Mouse (Mus musculus) ES-E14 (cell line): ENCODE measurements around the gene Rpl23. TPM values are rescaled to one million over a fixed set of nuclear protein-coding genes. Genes with fewer than 3 reads are reported as not detected.

Experiments
- DNase-seq: peaks from one replicate; pipeline ENCODE4 v3.0.0-alpha.2; 2013; ENCODE audit warnings: low read depth, low spot score
- H3K27ac ChIP-seq: 2 replicates; pipeline ENCODE4 v1.5.1; 2012; ENCODE audit warnings: low read depth, mild to moderate bottlenecking, low read length, moderate library complexity, mixed read lengths; ENCODE audit not compliant: poor library complexity, insufficient read depth, severe bottlenecking
- H3K36me3 ChIP-seq: 2 replicates; pipeline ENCODE4 v1.6.1; 2012; ENCODE audit warnings: mild to moderate bottlenecking, low read length, moderate library complexity, mixed read lengths; ENCODE audit not compliant: control insufficient read depth, poor library complexity, insufficient read depth, severe bottlenecking
- H3K4me1 ChIP-seq, 2 experiments: fragments of 150-350 bp in 1 of 2; sonication (generic) in 1 of 2; 2 replicates each; pipeline ENCODE4 v1.6.1; 2012; ENCODE audit warnings: low read length in 2 of 2, mild to moderate bottlenecking in 1 of 2, mixed read lengths in 1 of 2; ENCODE audit not compliant: control insufficient read depth in 2 of 2, insufficient read depth in 2 of 2, poor library complexity in 1 of 2
- H3K4me3 ChIP-seq, 2 experiments: fragments of 150-350 bp in 1 of 2; sonication (generic) in 1 of 2; 2 replicates each; pipeline ENCODE4 v1.5.1; 2012; ENCODE audit warnings: low read length in 2 of 2, low read depth in 1 of 2, mild to moderate bottlenecking in 1 of 2, mixed read lengths in 1 of 2; ENCODE audit not compliant: insufficient read depth in 1 of 2, poor library complexity in 1 of 2, severe bottlenecking in 1 of 2
- H3K9ac ChIP-seq: 2 replicates; pipeline ENCODE4 v1.6.1; 2012; ENCODE audit warnings: low read depth, mild to moderate bottlenecking, low read length, mixed read lengths; ENCODE audit not compliant: poor library complexity, insufficient read depth, severe bottlenecking
- H3K9me3 ChIP-seq: fragments of 150-350 bp; sonication (generic); 2 replicates; pipeline ENCODE4 v1.6.1; 2012; ENCODE audit warnings: low read depth, mild to moderate bottlenecking, low read length; ENCODE audit not compliant: control insufficient read depth, insufficient read depth
- CHD2 ChIP-seq: IDR thresholded peaks from 2 replicates; pipeline ENCODE4 v1.6.1; 2014; ENCODE audit warnings: mild to moderate bottlenecking, low read depth, low read length, inconsistent platforms
- HCFC1 ChIP-seq: IDR thresholded peaks from 2 replicates; pipeline ENCODE4 v1.6.1; 2012; ENCODE audit warnings: low read length, inconsistent platforms, borderline replicate concordance; ENCODE audit not compliant: insufficient read depth
- MAFK ChIP-seq: IDR thresholded peaks from 2 replicates; pipeline ENCODE4 v1.6.1; 2014; ENCODE audit warnings: mild to moderate bottlenecking, low read depth, low read length, inconsistent platforms; ENCODE audit not compliant: insufficient read depth
- ZC3H11A ChIP-seq: IDR thresholded peaks from 2 replicates; pipeline ENCODE4 v1.6.1; 2012; ENCODE audit warnings: low read depth, mild to moderate bottlenecking, inconsistent platforms, low read length, borderline replicate concordance
- ZNF384 ChIP-seq: IDR thresholded peaks from 2 replicates; pipeline ENCODE4 v1.6.1; 2012; ENCODE audit warnings: low read depth, low read length, inconsistent platforms
- in situ Hi-C, 2 experiments: fragments of 600-800 bp; cut with MboI; formaldehyde crosslinking; loops; one replicate each; pipeline ENCODE4 v1.15.1; 2025; ENCODE audit warnings: low sequenced_read_pairs in 2 of 2, inconsistent platforms in 1 of 2; ENCODE audit not compliant: unreplicated experiment in 2 of 2
- total RNA-seq: library from RNA; depleted of rRNA; stranded (reverse); fragments of 300-350 nt; gene quantifications from 2 replicates; pipeline ENCODE4 v1.2.3, GENCODE M21; 2012

The Rpl23 gene
- total RNA-seq, 1 experiment: 1,430 TPM

- H3K27ac ChIP-seq: no peak overlapping the region
- no peak for DNase-seq
- no peaks in the 10 kb centered on the region for H3K9me3 ChIP-seq
- no peak overlapping the region for H3K9ac ChIP-seq
- TF ChIP-seq HCFC1: no peak
- TF ChIP-seq MAFK: no peak
- no peak for TF ChIP-seq ZC3H11A
- no peak for TF ChIP-seq CHD2
- no peak for TF ChIP-seq ZNF384
- H3K36me3 ChIP-seq: peaks cover 25% of the 10 kb centered on the region
- H3K4me1 ChIP-seq: peaks cover 0 to 8% of the 10 kb centered on the region in 2 experiments; a peak in 2 of 4 replicates
- in situ Hi-C loops: no loop called here
- H3K4me3 ChIP-seq: no peak overlapping the region
Measured at GRCm38 (mm10) chr11:97761638-97762037, 20.6 kb downstream of the Rpl23 start.

- Histone ChIP-seq H3K9ac (no peak overlapping the region), H3K4me1 (peaks cover 0 to 4% of the 10 kb centered on the region in 2 experiments; a peak in 1 of 4 replicates), H3K27ac (no peak overlapping the region), H3K4me3 (no peak overlapping the region), H3K36me3 (peaks cover 30% of the 10 kb centered on the region), H3K9me3 (no peaks in the 10 kb centered on the region)
- TF ChIP-seq ZNF384 (no peak), ZC3H11A (no peak), MAFK (no peak)
- no peak for DNase-seq
- in situ Hi-C loops: no loop called here
Measured at GRCm38 (mm10) chr11:97758942-97759341, 23.3 kb downstream of the Rpl23 start.

GRCm38 (mm10) chr11:97758125-97758524 is 24.1 kb downstream of the Rpl23 start:
- in situ Hi-C loops: no loop called here
- no peak overlapping the region for H3K9ac ChIP-seq
- no peak overlapping the region for H3K4me3 ChIP-seq
- H3K4me1 ChIP-seq: peaks cover 0 to 4% of the 10 kb centered on the region in 2 experiments; a peak in 1 of 4 replicates
- no peak for DNase-seq
- H3K27ac ChIP-seq: no peak overlapping the region
- peaks cover 36% of the 10 kb centered on the region for H3K36me3 ChIP-seq
- TF ChIP-seq HCFC1 (no peak), ZC3H11A (no peak), ZNF384 (no peak), CHD2 (no peak), MAFK (no peak)
- no peaks in the 10 kb centered on the region for H3K9me3 ChIP-seq

GRCm38 (mm10) chr11:97753277-97753676 is 29.0 kb downstream of the Rpl23 start:
- Histone ChIP-seq H3K36me3 (peaks cover 49% of the 10 kb centered on the region), H3K4me1 (peaks cover 0 to 2% of the 10 kb centered on the region in 2 experiments; a peak in 1 of 4 replicates), H3K9ac (no peak overlapping the region), H3K27ac (no peak overlapping the region; the same call in 1 of the 2 replicates), H3K9me3 (no peaks in the 10 kb centered on the region), H3K4me3 (no peak overlapping the region)
- TF ChIP-seq HCFC1 (no peak), CHD2 (no peak), ZNF384 (no peak)
- in situ Hi-C loops: no loop called here
- DNase-seq: no peak

GRCm38 (mm10) chr11:97748496-97748895 is 33.7 kb downstream of the Rpl23 start:
- Histone ChIP-seq H3K36me3 (peaks cover 29% of the 10 kb centered on the region), H3K9me3 (no peaks in the 10 kb centered on the region)
- in situ Hi-C loops: no loop called here

More at GRCm38 (mm10) chr11:97748496-97748895, 33.7 kb downstream of the Rpl23 start:
- no peak overlapping the region for H3K4me3 ChIP-seq
- no peak overlapping the region for H3K27ac ChIP-seq
- no peak for DNase-seq
- peaks cover 0 to 4% of the 10 kb centered on the region in 2 experiments; a peak in 1 of 4 replicates for H3K4me1 ChIP-seq
- TF ChIP-seq ZC3H11A: no peak
- no peak for TF ChIP-seq MAFK
- TF ChIP-seq CHD2: no peak
- TF ChIP-seq HCFC1: no peak
- TF ChIP-seq ZNF384: no peak
- H3K9ac ChIP-seq: no peak overlapping the region
